ENCODE assay signal across 9 mouse cellular contexts in genomic region chr10:74922763-74923162, GRCm38 (mm10). TPM values are rescaled to one million over a fixed set of nuclear protein-coding genes. Genes with fewer than 3 reads are reported as not detected.
DNase-seq lines count a peak whose midpoint lies in the region; ATAC-seq and TF ChIP-seq lines count a peak whose summit lies in the region.
"Had no signal": no experiment of that assay in that cellular context is flagged by ENCODE, and none has a peak within 500 bp of the region (broad histone marks: within the 10 kb centered on the region; RNA-seq: fewer than 3 reads in every experiment).

No protein-coding gene starts in this region.

- peak; percentile 21 for DNase-seq in ovary, adult 18-20 months (ENCODE audit: low spot score)
- DNase-seq in ovary, postnatal 10 days (ENCODE audit: low spot score), result no peak
- DNase-seq in adrenal gland, postnatal 36 days, result peak; percentile 78 to 81
- peak; percentile 81 for DNase-seq in forebrain, postnatal 0 days
- DNase-seq in layer of hippocampus, adult 2 months (ENCODE audit: low spot score in 2 of 2), result peak; percentile 66
- peak; percentile 23 to 41 for DNase-seq in thymus, postnatal 36 days
- no peak for DNase-seq in yolk sac, embryonic 10.5 days (ENCODE audit: low spot score)

- 31% methylated on average over 6 of the region's 6 CpGs for WGBS in forebrain, postnatal 0 days
- 63% methylated on average over 6 of the region's 6 CpGs for WGBS in midbrain, embryonic 15.5 days

- H3K4me1 ChIP-seq in forebrain, postnatal 0 days (ENCODE audit: insufficient read depth), result no peaks in the 10 kb centered on the region
- peaks cover 4% of the 10 kb centered on the region; the same call in 1 of the 2 replicates for H3K4me1 ChIP-seq in midbrain, embryonic 15.5 days

- H3K9me3 ChIP-seq in forebrain, postnatal 0 days (ENCODE audit: low read length), result no peaks in the 10 kb centered on the region
- H3K9me3 ChIP-seq in midbrain, embryonic 15.5 days, result no peaks in the 10 kb centered on the region
- H3K9me3 ChIP-seq: limb, embryonic 15.5 days had no signal

- no peak overlapping the region for H3K9ac ChIP-seq in forebrain, postnatal 0 days
- H3K9ac ChIP-seq in midbrain, embryonic 15.5 days, result no peak overlapping the region
- H3K9ac ChIP-seq: limb, embryonic 15.5 days had no signal

- no peak overlapping the region for H3K4me3 ChIP-seq in forebrain, postnatal 0 days (ENCODE audit: low read depth, low read length)
- no peak overlapping the region for H3K4me3 ChIP-seq in layer of hippocampus, adult 2 months
- H3K4me3 ChIP-seq in midbrain, embryonic 15.5 days, result no peak overlapping the region
- H3K4me3 ChIP-seq: limb, embryonic 15.5 days had no signal

- peak; percentile 72 for ATAC-seq in forebrain, postnatal 0 days
- ATAC-seq in midbrain, embryonic 15.5 days (replicated peaks), result peak; percentile 43

- no peaks in the 10 kb centered on the region for H3K27me3 ChIP-seq in forebrain, postnatal 0 days (ENCODE audit: insufficient read depth, low read length)
- H3K27me3 ChIP-seq in midbrain, embryonic 15.5 days (replicated peaks), result no peaks in the 10 kb centered on the region
- H3K27me3 ChIP-seq: limb, embryonic 15.5 days had no signal

- no peak overlapping the region for H3K27ac ChIP-seq in forebrain, postnatal 0 days (ENCODE audit: low read depth, low read length)
- H3K27ac ChIP-seq in layer of hippocampus, adult 2 months, result no peak overlapping the region
- H3K27ac ChIP-seq in midbrain, embryonic 15.5 days, result no peak overlapping the region
- H3K27ac ChIP-seq: limb, embryonic 15.5 days had no signal

- no peak overlapping the region for H3K4me2 ChIP-seq in forebrain, postnatal 0 days (ENCODE audit: low read depth)
- no peak overlapping the region for H3K4me2 ChIP-seq in midbrain, embryonic 15.5 days
- H3K4me2 ChIP-seq: limb, embryonic 15.5 days had no signal

- peak; percentile 92 for TF ChIP-seq CTCF in forebrain, postnatal 0 days (IDR thresholded peaks at IDR 0.05; ENCODE audit: low read depth)
- peak; percentile 86 for TF ChIP-seq CTCF in layer of hippocampus, adult 2 months (conservative IDR thresholded peaks at IDR 0.05)

- H3K36me3 ChIP-seq in forebrain, postnatal 0 days (ENCODE audit: insufficient read depth), result no peaks in the 10 kb centered on the region
- no peaks in the 10 kb centered on the region for H3K36me3 ChIP-seq in midbrain, embryonic 15.5 days (replicated peaks)
- H3K36me3 ChIP-seq: limb, embryonic 15.5 days had no signal

RNA-seq across cellular contexts. Expression of gene Gnaz, which starts 44.2 kb away (rescaled TPM):
- total RNA-seq in adrenal gland, postnatal 36 days (2021), result 1 to 10 TPM; 3.2 to 3.7 TPM
- total RNA-seq in forebrain, postnatal 0 days (2014; rRNA removed), result 127 and 140 TPM in 2 replicates
- polyA plus RNA-seq in forebrain, postnatal 0 days (2015; fragmentation: Nextera tagmentation; extraction: Ambion mirVana), result 76.7 and 106 TPM in 2 replicates
- total RNA-seq in layer of hippocampus, adult 2 months (2021), result 100 to 1,000 TPM in 1 of 2 experiments, 10 to 100 TPM in 1; 96.7 to 106 TPM
- 86.2 and 96.0 TPM in 2 replicates for polyA plus RNA-seq in midbrain, embryonic 15.5 days (2015; fragmentation: Nextera tagmentation; extraction: Ambion mirVana)

Comparison
In these comparisons a context has a peak if more than half of its experiments do, and no peak if none do; other contexts are left out.
1. DNase-seq: peak in ovary, adult 18-20 months (single experiment), adrenal gland, postnatal 36 days (2 of 2), forebrain, postnatal 0 days (single experiment), layer of hippocampus, adult 2 months (2 of 2) and thymus, postnatal 36 days (2 of 2); none in ovary, postnatal 10 days (single experiment) and yolk sac, embryonic 10.5 days (single experiment).
2. RNA of gene Gnaz, which starts 44.2 kb away (total RNA-seq): 127 to 140 TPM in forebrain, postnatal 0 days and 96.7 to 106 TPM in layer of hippocampus, adult 2 months; 3.2 to 3.7 TPM in adrenal gland, postnatal 36 days; every median in the first group is over 10 times any median in the second.